Mouse (Mus musculus): Measurements from ENCODE around the gene Uspl1. TPM values are rescaled to one million over a fixed set of nuclear protein-coding genes. Genes with fewer than 3 reads are reported as not detected.

Uspl1 gene
- polyA plus RNA-seq, 1 experiment from 2014 or later: 54.6 TPM

GRCm38 (mm10) chr5:149221355-149221754, 37.2 kb downstream of the Uspl1 start:
- peaks cover 12% of the 10 kb centered on the region for H3K4me1 ChIP-seq (replicated peaks)
- H3K27me3 ChIP-seq: no peaks in the 10 kb centered on the region
- H3K4me2 ChIP-seq: no peak overlapping the region
- no peak overlapping the region for H3K9ac ChIP-seq
- H3K4me3 ChIP-seq: no peak overlapping the region
- H3K9me3 ChIP-seq: no peaks in the 10 kb centered on the region
- 94% methylated on average over 4 of the region's 4 CpGs for WGBS
- peaks cover 12% of the 10 kb centered on the region for H3K36me3 ChIP-seq
- no peak overlapping the region for H3K27ac ChIP-seq
- ATAC-seq (ENCODE audit: low FRiP score): no peak

- 23% methylated on average over 7 of the region's 7 CpGs for WGBS
- Histone ChIP-seq H3K9ac (no peak overlapping the region), H3K4me1 (replicated peaks) (peaks cover 12% of the 10 kb centered on the region), H3K27me3 (no peaks in the 10 kb centered on the region), H3K27ac (no peak overlapping the region), H3K36me3 (no peaks in the 10 kb centered on the region), H3K4me3 (no peak overlapping the region), H3K4me2 (no peak overlapping the region), H3K9me3 (no peaks in the 10 kb centered on the region)
- ATAC-seq (ENCODE audit: low FRiP score): no peak
These were observed 40.5 kb downstream of the Uspl1 start for GRCm38 (mm10) chr5:149224666-149225065.

- Histone ChIP-seq H3K27me3 (no peaks in the 10 kb centered on the region), H3K9me3 (no peaks in the 10 kb centered on the region), H3K4me2 (peak overlapping the region; percentile 49), H3K36me3 (no peaks in the 10 kb centered on the region), H3K27ac (peak overlapping the region; percentile 90), H3K4me3 (peak overlapping the region; percentile 49), H3K9ac (peak overlapping the region; percentile 64), H3K4me1 (replicated peaks) (peaks cover 8% of the 10 kb centered on the region)
- ATAC-seq (ENCODE audit: low FRiP score): peak; percentile 98
- 3% methylated on average over 55 of the region's 55 CpGs for WGBS
These were observed 44.8 kb downstream of the Uspl1 start for GRCm38 (mm10) chr5:149228700-149229618.

DNA sequence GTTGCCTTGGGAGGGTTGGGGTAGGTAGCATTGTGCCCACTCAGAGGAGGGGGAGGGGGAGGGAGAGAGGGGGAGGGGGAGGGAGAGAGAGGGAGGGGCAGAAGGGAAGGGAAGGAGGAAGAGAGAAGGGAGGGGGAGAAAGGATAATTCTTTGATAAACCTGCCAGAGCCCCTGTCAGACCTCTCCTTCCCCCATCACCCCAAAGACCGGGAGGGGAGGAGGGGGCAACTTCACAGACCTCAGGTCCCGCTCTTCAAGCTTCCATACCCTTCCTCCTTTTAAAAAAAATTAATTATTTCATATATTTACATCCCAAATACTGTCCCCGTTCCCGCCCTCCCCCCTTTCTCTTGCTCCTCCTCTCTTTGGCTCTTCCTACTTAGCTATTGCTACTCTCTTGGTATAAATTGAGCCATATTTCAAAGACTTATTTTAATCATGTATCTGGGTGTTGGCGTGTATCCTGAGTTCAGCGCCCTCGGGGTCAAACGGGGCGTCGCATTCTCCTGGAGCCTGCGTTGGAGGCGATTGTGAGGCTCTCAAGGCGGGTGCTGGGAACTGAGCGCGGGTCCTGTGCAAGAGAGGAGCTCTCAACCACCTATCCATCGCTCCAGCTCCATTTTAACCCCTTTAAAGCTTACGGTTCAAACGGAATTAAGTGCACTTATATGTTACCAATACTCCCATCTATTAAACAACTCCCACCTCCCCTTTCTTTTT, 45.6 kb downstream of the Uspl1 start:
- peak overlapping the region; percentile 64 for H3K9ac ChIP-seq
- H3K27ac ChIP-seq: peak overlapping the region; percentile 90
- H3K9me3 ChIP-seq: no peaks in the 10 kb centered on the region
- 73% methylated on average over 18 of the region's 18 CpGs for WGBS
- peak overlapping the region; percentile 49 for H3K4me3 ChIP-seq
- H3K36me3 ChIP-seq: no peaks in the 10 kb centered on the region
- peak overlapping the region; percentile 49 for H3K4me2 ChIP-seq
- no peaks in the 10 kb centered on the region for H3K27me3 ChIP-seq
- no peaks in the 10 kb centered on the region; the same call in 1 of the 2 replicates for H3K4me1 ChIP-seq (replicated peaks)
- peak; percentile 16; the same call in 1 of the 2 replicates for ATAC-seq (ENCODE audit: low FRiP score)

DNA sequence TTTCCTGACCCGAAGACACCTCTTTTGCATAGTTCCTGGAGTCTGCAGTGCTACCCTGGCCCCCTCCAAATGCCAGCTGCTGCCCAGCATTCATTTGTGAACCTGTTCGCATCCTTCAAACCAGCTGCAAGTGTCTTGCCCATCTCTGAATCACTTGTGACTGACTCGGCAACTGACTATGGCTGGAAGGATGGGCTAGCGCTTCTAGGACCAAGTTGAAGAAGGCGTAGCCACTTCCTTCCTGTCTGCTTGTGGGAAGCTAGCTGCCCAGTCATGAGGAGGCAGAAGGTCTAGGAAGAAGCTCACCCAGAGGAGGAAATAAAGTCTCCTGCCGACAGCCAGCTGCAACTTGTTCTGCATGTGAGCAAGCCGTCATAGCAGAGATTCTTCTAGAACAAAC, 50.9 kb downstream of the Uspl1 start:
- Histone ChIP-seq H3K4me2 (no peak overlapping the region), H3K4me3 (no peak overlapping the region), H3K4me1 (replicated peaks) (no peaks in the 10 kb centered on the region; the same call in 1 of the 2 replicates), H3K27me3 (no peaks in the 10 kb centered on the region), H3K9me3 (no peaks in the 10 kb centered on the region), H3K9ac (no peak overlapping the region), H3K36me3 (no peaks in the 10 kb centered on the region), H3K27ac (no peak overlapping the region)
- WGBS: 91% methylated on average over 7 of the region's 7 CpGs
- ATAC-seq (ENCODE audit: low FRiP score): no peak

DNA sequence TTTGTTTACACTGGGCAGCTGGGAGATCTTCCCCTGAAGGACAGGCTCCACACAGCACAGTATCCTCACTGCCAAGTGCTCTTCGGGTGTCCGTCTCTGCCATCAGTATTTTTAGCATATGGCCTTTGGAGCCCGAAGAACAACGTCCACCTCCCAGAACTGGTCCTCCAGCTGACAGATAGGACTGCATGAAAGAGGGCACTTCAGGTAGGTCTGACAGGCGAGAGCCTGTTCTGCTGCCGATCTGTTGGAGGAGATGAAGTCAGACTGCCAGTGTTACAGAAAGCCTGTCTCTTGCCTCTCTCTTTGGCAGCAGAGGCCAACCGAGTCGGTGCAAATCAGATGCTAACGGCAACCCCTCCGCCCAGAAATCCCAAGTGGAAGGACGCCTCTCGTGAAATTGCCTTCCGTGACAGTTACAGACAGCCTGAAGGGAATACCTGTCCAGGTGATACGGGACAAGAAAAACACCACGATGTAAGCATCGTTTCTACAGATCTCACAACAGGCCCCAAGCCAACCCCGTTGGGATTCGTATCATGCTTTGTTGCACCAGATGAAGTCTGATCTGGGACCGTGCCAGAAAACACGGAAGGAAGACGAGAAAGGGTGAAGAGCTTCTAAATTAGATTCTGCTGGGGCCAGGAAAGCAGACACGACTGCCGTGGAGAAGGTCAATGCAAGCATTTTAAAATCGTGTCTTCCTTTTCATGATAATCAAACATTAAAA, 53.2 kb downstream of the Uspl1 start:
- WGBS: 79% methylated on average over 24 of the region's 24 CpGs
- no peak overlapping the region for H3K9ac ChIP-seq
- no peaks in the 10 kb centered on the region for H3K27me3 ChIP-seq
- no peak overlapping the region for H3K27ac ChIP-seq
- no peak overlapping the region for H3K4me2 ChIP-seq
- H3K4me3 ChIP-seq: no peak overlapping the region
- H3K9me3 ChIP-seq: no peaks in the 10 kb centered on the region; the same call in 1 of the 2 replicates
- H3K36me3 ChIP-seq: no peaks in the 10 kb centered on the region
- H3K4me1 ChIP-seq (replicated peaks): no peaks in the 10 kb centered on the region; the same call in 1 of the 2 replicates
- ATAC-seq (ENCODE audit: low FRiP score): no peak

DNA sequence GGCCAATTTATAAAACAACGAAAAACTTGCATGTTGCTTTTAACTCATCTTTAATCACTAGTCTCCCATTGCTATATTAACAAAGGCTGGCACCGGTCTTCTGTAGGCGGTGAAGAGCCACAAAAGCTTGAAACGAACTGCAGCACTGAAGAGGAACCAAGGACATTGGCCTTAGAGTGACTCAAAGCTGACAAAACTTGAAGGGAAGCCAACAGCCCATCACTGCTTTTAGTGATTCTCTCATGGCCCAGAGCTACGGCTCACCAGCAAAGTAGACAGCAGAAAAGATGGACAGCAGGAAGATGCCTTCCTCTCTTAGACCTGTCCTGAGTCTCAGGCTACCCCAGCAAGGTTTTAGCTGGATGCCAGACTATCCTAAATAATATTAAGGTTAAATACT, 58.3 kb downstream of the Uspl1 start:
- Histone ChIP-seq H3K27me3 (no peaks in the 10 kb centered on the region), H3K4me3 (no peak overlapping the region), H3K4me2 (no peak overlapping the region), H3K36me3 (no peaks in the 10 kb centered on the region), H3K9ac (no peak overlapping the region), H3K4me1 (replicated peaks) (peaks cover 6% of the 10 kb centered on the region), H3K27ac (no peak overlapping the region), H3K9me3 (no peaks in the 10 kb centered on the region; the same call in 1 of the 2 replicates)
- ATAC-seq (ENCODE audit: low FRiP score): no peak
- 86% methylated on average over 5 of the region's 5 CpGs for WGBS

- no peak overlapping the region for H3K4me2 ChIP-seq
- H3K9me3 ChIP-seq: no peaks in the 10 kb centered on the region; the same call in 1 of the 2 replicates
- H3K27ac ChIP-seq: no peak overlapping the region
- no peak overlapping the region for H3K9ac ChIP-seq
- H3K4me1 ChIP-seq (replicated peaks): peaks cover 6% of the 10 kb centered on the region
- H3K27me3 ChIP-seq: no peaks in the 10 kb centered on the region
- no peak overlapping the region for H3K4me3 ChIP-seq
- no peaks in the 10 kb centered on the region for H3K36me3 ChIP-seq
- no peak for ATAC-seq (ENCODE audit: low FRiP score)
- WGBS: 57% methylated on average over 5 of the region's 5 CpGs
These were observed 58.9 kb downstream of the Uspl1 start for GRCm38 (mm10) chr5:149243053-149243452.

DNA sequence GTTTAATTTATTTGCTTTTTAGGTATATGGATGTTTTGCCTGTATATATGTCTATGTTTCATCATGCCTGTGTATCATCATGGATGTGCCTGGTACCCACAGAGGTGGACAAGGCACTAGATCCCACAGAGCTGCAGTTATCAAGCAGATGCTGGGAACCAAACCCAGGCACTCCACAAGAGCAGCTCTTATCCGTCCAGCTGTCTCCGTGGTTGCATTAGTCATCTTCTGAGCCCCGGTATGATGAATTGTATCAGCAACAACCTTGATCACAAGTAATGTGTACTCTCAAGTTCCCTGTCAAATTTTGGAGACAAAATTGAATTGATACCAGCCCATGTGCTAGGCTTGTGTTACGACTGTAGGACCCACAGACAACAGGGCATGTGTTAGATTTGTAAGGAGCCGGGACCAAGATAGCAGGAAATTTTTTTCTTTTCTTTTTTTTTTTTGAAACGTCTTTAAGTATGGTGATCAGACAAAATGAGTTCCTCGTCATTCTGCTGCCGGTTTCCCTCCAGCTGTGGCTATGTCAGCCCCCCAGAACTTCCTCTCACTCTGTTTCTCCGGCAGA, 61.3 kb downstream of the Uspl1 start:
- no peaks in the 10 kb centered on the region; the same call in 1 of the 2 replicates for H3K9me3 ChIP-seq
- H3K4me3 ChIP-seq: no peak overlapping the region
- peaks cover 6% of the 10 kb centered on the region for H3K4me1 ChIP-seq (replicated peaks)
- WGBS: 54% methylated on average over 9 of the region's 9 CpGs
- no peak for ATAC-seq (ENCODE audit: low FRiP score)
- 0 out of 2 replicates have a peak overlapping the region, but pooled peaks have one; percentile 31 for H3K9ac ChIP-seq
- no peak overlapping the region for H3K27ac ChIP-seq
- no peaks in the 10 kb centered on the region for H3K27me3 ChIP-seq
- H3K36me3 ChIP-seq: no peaks in the 10 kb centered on the region
- peak overlapping the region; percentile 40; the same call in 1 of the 2 replicates for H3K4me2 ChIP-seq

DNA sequence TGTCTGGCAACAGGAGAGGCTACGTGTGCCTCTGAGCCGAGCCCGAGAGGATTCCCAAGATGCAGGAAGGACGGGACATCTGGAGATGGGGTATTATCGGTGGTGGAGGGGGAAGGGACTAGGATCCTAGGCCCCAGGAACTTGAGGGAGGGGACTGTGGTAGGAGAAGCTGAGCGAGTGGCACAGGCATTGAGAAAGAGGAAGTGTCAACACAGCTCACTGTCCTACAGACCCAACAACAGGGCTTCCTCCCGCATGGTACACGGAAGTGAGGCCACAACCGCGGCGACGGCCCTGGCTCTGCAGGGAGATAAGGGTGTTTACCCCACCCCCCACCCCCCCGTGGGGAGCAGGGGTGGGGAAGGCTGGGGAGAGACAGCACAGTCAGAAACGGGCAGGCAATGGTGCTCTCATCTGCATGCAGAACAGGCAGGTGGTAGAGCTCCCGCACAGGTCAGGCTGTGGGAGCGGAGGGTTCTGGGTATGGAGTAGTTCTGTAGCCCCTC, 61.9 kb downstream of the Uspl1 start:
- no peaks in the 10 kb centered on the region for H3K27me3 ChIP-seq
- 0 out of 2 replicates have a peak overlapping the region, but pooled peaks have one; percentile 8 for H3K4me3 ChIP-seq
- peak overlapping the region; percentile 31; the same call in 1 of the 2 replicates for H3K9ac ChIP-seq
- peak; percentile 73 for ATAC-seq (ENCODE audit: low FRiP score)
- WGBS: 27% methylated on average over 16 of the region's 16 CpGs
- H3K9me3 ChIP-seq: no peaks in the 10 kb centered on the region; the same call in 1 of the 2 replicates
- H3K4me2 ChIP-seq: peak overlapping the region; percentile 40
- no peaks in the 10 kb centered on the region for H3K36me3 ChIP-seq
- no peak overlapping the region for H3K27ac ChIP-seq
- H3K4me1 ChIP-seq (replicated peaks): peaks cover 6% of the 10 kb centered on the region

- H3K9ac ChIP-seq: no peak overlapping the region
- H3K4me3 ChIP-seq: no peak overlapping the region
- H3K9me3 ChIP-seq: no peaks in the 10 kb centered on the region
- peaks cover 6% of the 10 kb centered on the region for H3K4me1 ChIP-seq (replicated peaks)
- H3K27me3 ChIP-seq: no peaks in the 10 kb centered on the region
- ATAC-seq (ENCODE audit: low FRiP score): no peak
- no peak overlapping the region for H3K4me2 ChIP-seq
- WGBS: 48% methylated on average over 20 of the region's 20 CpGs
- no peak overlapping the region for H3K27ac ChIP-seq
- no peaks in the 10 kb centered on the region for H3K36me3 ChIP-seq
These were observed 63.1 kb downstream of the Uspl1 start for GRCm38 (mm10) chr5:149247047-149247904.
